Mouse (Mus musculus) ES-Bruce4 (cell line): ENCODE measurements around the gene Exosc10. TPM values are rescaled to one million over a fixed set of nuclear protein-coding genes. Genes with fewer than 3 reads are reported as not detected.

Experiments
- H3K27ac ChIP-seq: 2 replicates; pipeline ENCODE4 v1.5.1; 2012; ENCODE audit warnings: low read length, inconsistent platforms; ENCODE audit not compliant: insufficient read depth
- H3K27me3 ChIP-seq: 2 replicates; pipeline ENCODE4 v1.6.1; 2012; ENCODE audit warnings: mild to moderate bottlenecking, low read length, inconsistent platforms; ENCODE audit not compliant: control insufficient read depth, poor library complexity, insufficient read depth, severe bottlenecking
- H3K36me3 ChIP-seq: 2 replicates; pipeline ENCODE4 v1.6.1; 2012; ENCODE audit warnings: inconsistent platforms, mild to moderate bottlenecking, low read length, moderate library complexity; ENCODE audit not compliant: control insufficient read depth, poor library complexity, insufficient read depth, severe bottlenecking
- H3K4me1 ChIP-seq: one replicate; pipeline ENCODE4 v1.8.1; 2011; ENCODE audit warnings: low read length; ENCODE audit not compliant: control insufficient read depth, insufficient read depth
- H3K4me3 ChIP-seq: 2 replicates; pipeline ENCODE4 v1.5.1; 2011; ENCODE audit warnings: low read depth, mild to moderate bottlenecking, low read length
- H3K9ac ChIP-seq: 2 replicates; pipeline ENCODE4 v1.6.1; 2012; ENCODE audit warnings: low read depth, mild to moderate bottlenecking, inconsistent platforms; ENCODE audit not compliant: poor library complexity, severe bottlenecking
- H3K9me3 ChIP-seq: replicated peaks from 2 replicates; pipeline ENCODE4 v1.6.1; 2012; ENCODE audit warnings: mild to moderate bottlenecking, low read length, inconsistent platforms; ENCODE audit not compliant: control insufficient read depth, poor library complexity, insufficient read depth, severe bottlenecking
- CTCF ChIP-seq: IDR thresholded peaks from one replicate; pipeline ENCODE4 v1.8.1; 2011; ENCODE audit warnings: low read depth, low read length
- EP300 ChIP-seq: IDR thresholded peaks from 2 replicates; pipeline ENCODE4 v1.6.1; 2011; ENCODE audit warnings: low read depth, low read length; ENCODE audit not compliant: insufficient read depth
- POLR2A ChIP-seq: IDR thresholded peaks from one replicate; pipeline ENCODE4 v1.8.1; 2011; ENCODE audit warnings: low read length; ENCODE audit not compliant: insufficient read depth
- polyA plus RNA-seq: library from polyadenylated mRNA; stranded (reverse); fragments of >200 nt; gene quantifications from 2 replicates; pipeline ENCODE4 v1.2.4, GENCODE M21; 2011; ENCODE audit warnings: low read depth; ENCODE audit not compliant: missing spikeins, insufficient read depth, insufficient read length

Exosc10 gene
- polyA plus RNA-seq, 1 experiment: 52.8 TPM

- Histone ChIP-seq H3K27me3 (no peaks in the 10 kb centered on the region), H3K27ac (no peak overlapping the region), H3K4me3 (no peak overlapping the region), H3K9ac (no peak overlapping the region), H3K4me1 (no peaks in the 10 kb centered on the region), H3K9me3 (no peaks in the 10 kb centered on the region), H3K36me3 (no peaks in the 10 kb centered on the region; the same call in 1 of the 2 replicates)
- TF ChIP-seq EP300: no peak
- TF ChIP-seq POLR2A: no peak
- TF ChIP-seq CTCF: no peak
Observed at GRCm38 (mm10) chr4:148517809-148518208, 40.4 kb upstream of the Exosc10 start.

- Histone ChIP-seq H3K9ac (no peak overlapping the region), H3K4me3 (no peak overlapping the region), H3K4me1 (no peaks in the 10 kb centered on the region), H3K9me3 (no peaks in the 10 kb centered on the region), H3K27ac (no peak overlapping the region), H3K27me3 (no peaks in the 10 kb centered on the region), H3K36me3 (no peaks in the 10 kb centered on the region; the same call in 1 of the 2 replicates)
- TF ChIP-seq POLR2A (no peak), EP300 (no peak), CTCF (no peak)
Observed at GRCm38 (mm10) chr4:148518235-148518795, 39.9 kb upstream of the Exosc10 start.

DNA sequence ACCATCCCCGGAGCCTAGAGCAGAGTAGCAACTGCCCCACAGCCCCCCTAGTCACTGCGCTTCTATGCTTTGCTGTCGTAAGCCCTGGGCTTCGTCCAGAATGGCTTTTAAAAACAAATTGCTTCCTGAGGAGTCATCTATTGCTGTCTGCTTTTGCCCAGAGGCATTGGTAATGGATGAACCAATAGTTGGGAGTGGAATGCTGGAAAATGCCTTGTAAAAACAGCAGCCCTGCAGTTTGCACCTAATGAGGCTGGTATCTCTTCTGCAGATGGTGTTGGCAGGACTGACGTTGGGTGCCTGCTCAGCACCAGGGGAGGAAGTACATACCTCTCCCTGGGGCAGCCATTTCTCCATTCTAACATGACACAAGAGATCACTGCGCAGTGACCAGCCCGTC lies 34.7 kb upstream of the Exosc10 start:
- Histone ChIP-seq H3K27ac (no peak overlapping the region), H3K9me3 (no peaks in the 10 kb centered on the region), H3K9ac (no peak overlapping the region), H3K4me3 (no peak overlapping the region), H3K36me3 (peaks cover 8% of the 10 kb centered on the region), H3K27me3 (no peaks in the 10 kb centered on the region), H3K4me1 (no peaks in the 10 kb centered on the region)
- TF ChIP-seq POLR2A (no peak), CTCF (no peak), EP300 (no peak)

DNA sequence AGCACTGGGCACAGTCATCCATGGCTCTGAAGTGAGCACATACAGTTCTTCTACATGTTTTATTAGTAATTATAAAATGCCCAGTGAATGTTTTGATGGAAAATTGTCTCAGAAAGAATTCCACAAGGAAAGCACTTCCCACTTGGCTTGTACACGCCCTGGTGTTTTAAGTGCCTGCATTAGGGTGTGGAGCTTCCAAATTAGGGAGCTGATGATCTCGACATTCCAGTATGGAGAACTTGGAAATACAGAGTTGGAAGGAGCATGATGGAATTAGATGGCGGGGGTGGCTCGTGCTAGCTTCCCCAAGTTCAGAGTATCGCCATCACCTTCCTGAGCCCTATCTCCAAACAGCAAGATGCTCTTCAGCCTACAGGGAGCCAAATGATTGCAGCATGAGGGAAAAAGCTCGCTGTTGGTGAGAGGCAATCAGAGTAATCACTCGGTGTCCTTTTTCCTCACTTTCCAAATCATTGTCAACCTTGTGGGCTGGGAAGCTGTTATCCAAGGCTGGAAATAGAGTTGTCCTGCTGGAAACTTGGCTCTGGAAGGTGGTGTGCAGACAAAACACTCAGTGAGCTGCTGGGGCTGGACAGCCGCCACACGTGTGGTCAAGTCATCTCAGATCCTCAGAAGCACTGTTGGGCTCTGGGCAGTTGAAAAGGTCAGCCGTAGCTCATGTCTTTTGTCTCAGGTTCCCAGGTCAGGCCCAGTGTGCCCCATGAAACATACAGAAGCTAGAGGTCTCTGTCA lies 30.9 kb upstream of the Exosc10 start:
- TF ChIP-seq CTCF: no peak
- Histone ChIP-seq H3K4me3 (no peak overlapping the region), H3K9me3 (no peaks in the 10 kb centered on the region), H3K27ac (no peak overlapping the region), H3K36me3 (peaks cover 18% of the 10 kb centered on the region), H3K4me1 (no peaks in the 10 kb centered on the region), H3K9ac (no peak overlapping the region), H3K27me3 (no peaks in the 10 kb centered on the region)

DNA sequence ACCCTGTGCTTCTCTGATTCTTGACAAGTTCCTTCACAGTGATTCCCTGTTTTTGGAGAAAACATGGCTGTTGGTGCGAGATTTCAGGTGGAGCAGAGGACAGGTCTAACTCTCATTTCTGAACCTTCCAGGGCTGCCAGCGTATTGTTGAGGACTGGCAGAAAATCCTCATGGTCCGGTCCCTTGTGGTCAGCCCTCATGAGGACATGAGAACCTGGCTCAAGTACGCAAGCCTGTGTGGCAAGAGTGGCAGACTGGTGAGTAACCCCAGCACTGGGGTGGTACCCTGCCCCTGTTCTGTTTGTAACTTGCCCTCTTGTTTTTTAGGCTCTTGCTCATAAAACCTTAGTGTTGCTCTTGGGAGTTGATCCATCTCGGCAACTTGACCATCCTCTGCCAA lies 27.9 kb upstream of the Exosc10 start:
- no peak for TF ChIP-seq EP300
- H3K27ac ChIP-seq: no peak overlapping the region
- peaks cover 22% of the 10 kb centered on the region for H3K36me3 ChIP-seq
- no peak overlapping the region for H3K9ac ChIP-seq
- no peaks in the 10 kb centered on the region for H3K9me3 ChIP-seq
- no peak overlapping the region for H3K4me3 ChIP-seq
- no peaks in the 10 kb centered on the region for H3K27me3 ChIP-seq
- H3K4me1 ChIP-seq: no peaks in the 10 kb centered on the region

DNA sequence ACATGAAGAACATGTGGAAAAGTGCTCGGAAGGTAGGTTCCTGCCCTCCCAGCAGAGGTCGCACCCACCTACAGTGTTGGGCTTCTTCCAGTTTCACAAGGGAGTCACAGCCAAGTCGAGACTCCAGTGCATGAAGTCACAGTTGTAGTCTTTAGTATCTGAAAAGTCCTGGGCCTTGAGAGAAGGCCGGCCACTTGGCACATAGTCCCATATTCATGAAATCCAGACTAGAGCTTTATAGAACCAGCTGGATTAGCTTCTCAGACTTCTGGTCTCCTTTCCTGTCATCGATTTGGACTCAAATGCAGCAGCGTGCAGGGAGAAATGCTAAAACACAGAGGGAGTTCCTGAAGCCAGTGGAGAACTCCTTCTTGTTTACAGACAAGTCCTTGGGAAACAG lies 27.5 kb upstream of the Exosc10 start:
- Histone ChIP-seq H3K4me3 (no peak overlapping the region), H3K9ac (no peak overlapping the region), H3K27me3 (no peaks in the 10 kb centered on the region), H3K27ac (no peak overlapping the region), H3K4me1 (no peaks in the 10 kb centered on the region), H3K9me3 (no peaks in the 10 kb centered on the region), H3K36me3 (peaks cover 22% of the 10 kb centered on the region)
- no peak for TF ChIP-seq EP300
- TF ChIP-seq POLR2A: no peak
- no peak for TF ChIP-seq CTCF
